12 mouse cellular contexts compared by ENCODE assay signal in genomic region chr6:135703655-135704054, GRCm38 (mm10).
"Had no signal": no experiment of that assay in that cellular context is flagged by ENCODE, and none has a peak within 500 bp of the region (broad histone marks: within the 10 kb centered on the region; RNA-seq: fewer than 3 reads in every experiment).

No protein-coding gene starts in this region.

- H3K27me3 ChIP-seq: limb, embryonic 12.5 days; midbrain, embryonic 12.5 days; neural tube, embryonic 13.5 days had no signal

- H3K36me3 ChIP-seq: limb, embryonic 12.5 days; midbrain, embryonic 12.5 days; neural tube, embryonic 13.5 days had no signal

- H3K4me3 ChIP-seq: layer of hippocampus, adult 2 months; limb, embryonic 12.5 days; midbrain, embryonic 12.5 days; neural tube, embryonic 13.5 days had no signal

- H3K9ac ChIP-seq: limb, embryonic 12.5 days; liver, embryonic 14.5 days; midbrain, embryonic 12.5 days; neural tube, embryonic 13.5 days had no signal

- ATAC-seq: midbrain, embryonic 16.5 days had no signal

- H3K4me1 ChIP-seq: limb, embryonic 12.5 days; midbrain, embryonic 12.5 days had no signal

- H3K9me3 ChIP-seq: limb, embryonic 12.5 days; midbrain, embryonic 12.5 days; neural tube, embryonic 13.5 days had no signal

- H3K27ac ChIP-seq: layer of hippocampus, adult 2 months; limb, embryonic 12.5 days; liver, embryonic 14.5 days; midbrain, embryonic 12.5 days; neural tube, embryonic 13.5 days had no signal

- DNase-seq: kidney, adult 18-20 months; kidney, postnatal 25 days; lung, adult 18-20 months; lung, postnatal 14 days; right cerebral cortex, postnatal 14 days; thymus, postnatal 4 days had no signal

- H3K4me2 ChIP-seq: limb, embryonic 12.5 days; midbrain, embryonic 12.5 days; neural tube, embryonic 13.5 days had no signal
